Mouse (Mus musculus) C3H10T1/2 (cell line): ENCODE data around the gene Cd247. TPM values are rescaled to one million over a fixed set of nuclear protein-coding genes. Genes with fewer than 3 reads are reported as not detected.

ENCODE experiments used
- polyA plus RNA-seq, 2 experiments: library from polyadenylated mRNA; unstranded; fragments of >200 nt; fragmentation: generic; extraction: Trizol; gene quantifications; one replicate each; pipeline ENCODE4 v1.2.1; 2012; ENCODE audit warnings: missing spikeins in 2 of 2

The Cd247 gene
- under 1 TPM in 1 of 2 experiments, not detected in 1; 0.26 TPM for polyA plus RNA-seq

DNA sequence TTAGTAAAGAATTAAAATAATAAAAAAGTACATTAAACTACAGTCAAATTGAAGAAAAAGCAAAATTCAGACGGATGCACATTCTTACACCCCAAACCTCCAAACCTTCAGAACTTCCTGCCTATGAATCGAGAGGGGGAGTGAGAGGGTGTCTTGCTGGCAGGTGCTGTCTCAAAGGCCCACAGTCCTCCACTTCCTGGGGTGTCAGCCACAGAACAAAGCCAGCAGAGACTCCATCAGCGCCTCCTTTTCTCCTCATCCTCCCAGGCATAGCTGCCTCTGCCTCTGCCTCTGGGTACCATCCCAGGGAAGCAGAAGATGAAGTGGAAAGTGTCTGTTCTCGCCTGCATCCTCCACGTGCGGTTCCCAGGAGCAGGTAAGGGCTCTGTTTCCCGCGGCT is at the start of gene Cd247:
Gene Cd247, plus strand, starts transcription at position 171 of the 400 bp plus-strand sequence.

DNA sequence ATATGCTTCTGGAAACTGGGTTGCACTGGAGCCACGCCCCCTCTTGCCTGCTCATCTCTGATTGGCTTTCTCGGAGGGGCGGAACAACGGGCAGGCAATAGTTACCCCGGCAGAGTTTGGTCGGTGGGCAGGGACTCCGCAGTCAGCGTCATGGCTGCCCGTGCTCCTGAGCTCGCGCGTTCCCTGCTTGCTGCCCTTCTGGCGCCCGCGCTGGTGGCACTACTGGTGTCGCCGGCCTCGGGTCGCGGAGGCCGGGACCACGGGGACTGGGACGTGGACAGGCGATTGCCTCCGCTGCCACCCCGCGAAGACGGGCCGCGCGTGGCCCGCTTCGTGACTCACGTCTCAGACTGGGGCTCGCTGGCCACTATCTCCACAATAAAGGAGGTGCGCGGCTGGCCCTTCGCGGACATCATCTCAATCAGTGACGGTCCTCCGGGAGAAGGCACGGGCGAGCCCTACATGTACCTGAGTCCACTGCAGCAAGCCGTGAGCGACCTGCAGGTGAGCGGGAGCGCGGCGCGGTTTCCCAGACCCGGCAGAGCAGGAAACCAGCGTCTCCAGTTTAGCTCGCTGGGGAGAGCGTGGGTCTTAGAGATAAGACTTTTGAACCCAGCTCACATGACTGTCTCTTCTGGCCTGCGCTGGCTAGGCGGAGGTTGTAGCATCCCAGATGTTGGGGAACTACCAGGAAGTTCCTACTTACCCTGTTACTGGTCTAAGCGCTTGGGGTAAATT is 24.7 kb upstream of the Cd247 start, which contains the start of gene Creg1:
Gene Creg1, plus strand, starts transcription at position 112 of the 738 bp plus-strand sequence.

Other genes with a start within 250 kb of the Cd247 start
- 100 to 1,000 TPM in 1 of 2 experiments, 10 to 100 TPM in 1; 16.1 to 110 TPM for gene Mpzl1, start 154.1 kb upstream of the Cd247 start, polyA plus RNA-seq
- under 1 TPM; 0.04 to 0.09 TPM for gene Rcsd1, start 78.9 kb upstream of the Cd247 start, polyA plus RNA-seq
- 10 to 100 TPM; 12.3 to 25.2 TPM for gene Creg1, start 24.9 kb upstream of the Cd247 start, polyA plus RNA-seq
- 1 to 10 TPM in 1 of 2 experiments, under 1 TPM in 1; 0.44 to 1.4 TPM for gene Pou2f1, start 214.0 kb downstream of the Cd247 start, polyA plus RNA-seq